Mouse (Mus musculus) heart, postnatal 14 days (tissue): Measurements from ENCODE around the gene Spata13. TPM values are rescaled to one million over a fixed set of nuclear protein-coding genes. Genes with fewer than 3 reads are reported as not detected.
A peak's percentile ranks its signal among the peaks of the same experiment; 100 is the strongest.

Experiments
- DNase-seq, 2 experiments: peaks; one replicate each; pipeline ENCODE4 v3.0.0; 2021 to 2022
- intact Hi-C: fragments of 180-260 bp; cut with DNase I; formaldehyde crosslinking; loops from one replicate; pipeline ENCODE4 v1.15.1; 2025
- long read RNA-seq, 2 experiments: library from polyadenylated mRNA; stranded (forward); transcript quantifications; one replicate each; pipeline ENCODE4 v2.0.0; 2021
- total RNA-seq, 2 experiments: library from RNA; stranded (reverse); gene quantifications; 2 replicates each; pipeline ENCODE4 v1.2.3; 2021

Spata13 gene
- total RNA-seq: 10 to 100 TPM; 24.4 to 30.0 TPM
- long read RNA-seq, experiment 1, partial matches to known transcripts: 1 of 4 reads
- long read RNA-seq, experiment 1, other reads (novel, unspliced or antisense): 3 of 4 reads
- long read RNA-seq, experiment 2, full-length matches to known transcripts: 1 of 7 reads
- long read RNA-seq, experiment 2, partial matches to known transcripts: 2 of 7 reads
- long read RNA-seq, experiment 2, other reads (novel, unspliced or antisense): 4 of 7 reads

GRCm38 (mm10) chr14:60633961-60634864 is at the start of gene Spata13:
Gene Spata13, plus strand, starts transcription at chr14:60634001.
- peak; percentile 85 for DNase-seq
- intact Hi-C loops: loop anchor here (2.0 to 5.0 kb wide), 3 partner anchors 42 to 105 kb away; no protein-coding TSS in a partner anchor

DNA sequence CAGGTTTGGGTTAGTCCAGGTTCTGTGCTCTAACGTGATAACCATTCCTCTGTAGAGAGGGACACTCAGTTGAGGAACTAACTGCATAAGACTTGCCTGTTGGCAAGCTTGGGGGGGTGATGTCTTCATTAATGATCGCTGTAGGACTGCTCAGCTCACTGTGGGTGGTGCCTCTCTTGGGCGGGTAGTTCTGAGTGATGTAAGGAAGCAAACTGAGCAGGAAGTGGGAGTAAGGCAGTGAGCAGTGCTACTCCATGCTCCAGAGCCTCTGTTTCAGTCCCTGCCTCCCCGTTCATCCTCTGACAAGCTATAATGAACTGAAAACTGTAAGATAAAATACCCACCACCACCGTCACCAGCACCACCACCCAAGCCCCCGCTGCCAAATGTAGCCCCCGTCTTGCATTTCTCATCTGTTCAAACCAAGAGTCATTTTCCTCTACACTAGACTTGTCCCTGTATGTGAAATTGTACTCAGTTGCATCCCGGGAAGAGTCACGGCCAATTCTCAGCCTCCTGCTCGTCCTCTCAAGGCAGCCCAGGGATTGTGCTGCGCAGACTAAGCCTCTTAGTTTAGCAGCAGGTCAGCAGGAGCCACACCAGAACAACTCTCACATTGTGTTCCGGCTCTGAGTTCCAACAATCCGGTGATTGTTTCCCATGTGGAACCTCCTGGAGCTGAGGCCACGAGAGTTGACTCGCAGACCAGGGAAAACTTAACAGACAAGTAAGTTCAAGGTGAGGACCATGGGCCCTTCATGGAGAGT is 46.9 kb upstream of the Spata13 start:
- peak in 1 of 2 experiments; percentile 10 for DNase-seq
- intact Hi-C loops: no loop called here

- DNase-seq: no peak
- intact Hi-C loops: loop anchor here (2.0 kb wide), 1 partner anchor 60 kb away; no protein-coding TSS in a partner anchor
Measured at GRCm38 (mm10) chr14:60589001-60589400, 44.8 kb upstream of the Spata13 start.

DNA sequence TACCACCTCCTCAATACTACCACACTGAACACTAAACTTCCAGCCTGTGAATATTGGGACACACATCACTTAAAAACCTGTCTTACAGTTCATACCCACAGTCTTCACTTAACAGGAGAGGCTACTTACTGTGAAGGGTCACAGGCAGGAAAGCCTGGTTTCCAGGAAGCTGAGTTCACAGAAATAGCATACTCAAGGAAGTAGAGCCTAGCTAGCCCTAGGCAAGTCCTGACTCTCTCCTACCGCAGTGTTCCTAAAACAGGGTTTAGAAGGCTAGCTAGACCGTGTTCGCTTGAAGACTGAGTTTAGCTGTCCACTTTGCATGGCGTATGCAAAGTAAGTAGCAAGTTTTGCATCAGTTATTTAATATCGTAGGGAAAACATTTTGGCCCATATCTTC is 41.5 kb upstream of the Spata13 start:
- intact Hi-C loops: loop anchor here (5.0 kb wide), 2 partner anchors 40 to 90 kb away; partner anchors contain the start of gene Spata13

DNA sequence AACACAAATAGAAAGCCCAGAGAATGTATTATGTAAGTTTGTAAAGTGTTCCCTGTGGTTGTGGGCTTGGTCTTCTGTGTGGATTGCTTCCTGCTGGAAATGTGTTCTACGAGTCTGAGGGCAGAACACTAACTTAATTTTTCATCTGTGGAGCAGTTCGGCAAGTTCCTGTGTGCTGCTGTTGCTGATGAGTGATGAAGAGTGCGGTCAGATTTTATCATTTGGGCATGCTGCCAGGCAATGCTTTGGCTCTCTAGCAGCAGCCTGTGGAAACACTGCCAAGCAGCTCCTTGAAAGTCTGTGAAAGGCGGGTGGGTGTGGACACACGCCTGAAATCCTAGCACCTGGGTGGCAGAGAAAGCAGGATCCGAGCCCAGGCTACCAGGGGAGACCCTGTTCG is 41.0 kb upstream of the Spata13 start:
- intact Hi-C loops: loop anchor here (5.0 kb wide), 2 partner anchors 39 to 89 kb away; partner anchors contain the start of gene Spata13
- peak; percentile 44 to 50 for DNase-seq

More for the DNA sequence above, 41.5 kb upstream of the Spata13 start:
- DNase-seq: no peak

- DNase-seq: no peak
- intact Hi-C loops: no loop called here
Measured at GRCm38 (mm10) chr14:60597571-60597970, 36.2 kb upstream of the Spata13 start.

DNA sequence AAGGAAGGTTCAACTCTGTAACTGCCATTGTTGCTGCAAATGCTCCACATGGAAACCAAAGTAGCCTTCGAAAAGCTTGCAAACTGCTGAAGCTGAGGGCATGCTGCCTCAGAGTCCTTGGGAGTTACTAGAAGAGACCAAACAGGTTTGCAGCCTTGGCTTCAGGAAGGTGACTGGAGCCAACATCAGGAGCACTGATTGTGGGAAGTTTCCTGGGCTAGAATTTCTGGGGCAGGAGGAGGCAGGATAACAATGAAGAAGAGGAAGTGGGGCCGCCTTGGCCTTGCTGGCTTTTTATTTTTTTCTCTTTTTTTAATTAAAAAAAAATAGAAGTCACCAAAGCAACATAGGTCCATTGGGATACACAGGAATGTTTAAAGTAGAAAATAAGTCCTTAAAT is 34.8 kb upstream of the Spata13 start:
- peak; percentile 23 to 27 for DNase-seq
- intact Hi-C loops: no loop called here

DNA sequence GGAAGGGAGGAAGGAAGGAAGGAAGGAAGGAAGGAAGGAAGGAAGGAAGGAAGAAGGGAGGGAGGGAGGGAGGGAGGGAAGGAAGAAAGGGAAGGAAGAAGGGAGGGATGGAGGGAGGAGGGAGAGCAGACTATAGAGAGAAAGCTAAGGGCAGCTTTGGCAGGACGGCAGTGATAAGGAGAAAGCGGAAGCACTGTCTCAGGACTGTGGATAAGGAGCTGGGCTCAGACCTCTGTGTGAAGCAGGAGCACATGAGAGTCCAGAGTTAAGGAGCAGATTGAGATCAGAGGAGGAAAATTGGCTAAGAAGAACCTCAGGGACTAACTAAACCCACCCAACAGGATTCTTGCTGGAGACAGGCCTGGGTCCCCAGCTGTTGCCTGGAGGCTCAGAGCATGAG is 28.2 kb upstream of the Spata13 start:
- intact Hi-C loops: no loop called here
- DNase-seq: no peak

- DNase-seq: peak; percentile 37 to 44
- intact Hi-C loops: no loop called here
Measured at GRCm38 (mm10) chr14:60606194-60606593, 27.6 kb upstream of the Spata13 start.

DNA sequence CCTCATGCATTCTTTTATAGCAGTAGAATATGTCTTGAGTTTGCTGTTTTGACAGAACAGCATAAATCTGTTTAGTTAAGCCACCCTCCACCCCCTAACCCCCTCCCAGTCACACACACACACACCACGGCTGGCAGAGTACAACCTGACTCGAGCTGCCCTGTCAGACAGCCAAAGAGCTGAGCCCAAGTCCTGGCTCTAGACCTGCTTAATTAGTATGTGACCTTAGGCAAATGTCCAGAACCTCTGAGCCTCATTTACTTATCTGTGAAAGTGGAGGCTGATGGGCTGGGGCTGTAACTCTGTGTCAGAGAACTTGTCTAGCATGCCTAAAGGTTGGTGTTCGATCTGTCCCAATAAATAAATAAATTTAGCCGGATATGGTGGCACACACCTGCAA is 26.1 kb upstream of the Spata13 start:
- DNase-seq: no peak
- intact Hi-C loops: no loop called here

- intact Hi-C loops: no loop called here
- no peak for DNase-seq
Measured at GRCm38 (mm10) chr14:60609160-60609559, 24.6 kb upstream of the Spata13 start.

DNA sequence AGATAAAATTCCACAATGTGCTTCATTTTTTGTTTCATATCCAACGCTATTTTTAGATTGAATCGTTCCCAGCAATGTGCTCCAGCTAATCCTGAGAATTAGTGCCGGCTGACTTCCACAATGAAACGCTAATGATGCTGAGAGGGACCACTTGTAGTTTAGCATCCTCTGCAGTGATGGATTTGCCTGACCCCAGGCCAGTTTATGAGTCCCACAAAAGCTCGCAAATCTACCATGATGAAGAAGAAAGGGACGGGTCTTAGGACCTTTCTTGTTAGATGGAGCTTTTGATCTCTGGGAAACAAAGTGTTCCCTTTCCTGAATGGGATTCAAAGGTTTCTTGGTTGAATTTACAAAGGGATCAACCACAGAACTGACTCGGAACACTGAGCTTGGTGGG is 21.1 kb upstream of the Spata13 start:
- intact Hi-C loops: no loop called here
- no peak for DNase-seq

GRCm38 (mm10) chr14:60621076-60621475 is 12.7 kb upstream of the Spata13 start:
- no peak for DNase-seq
- intact Hi-C loops: no loop called here

DNA sequence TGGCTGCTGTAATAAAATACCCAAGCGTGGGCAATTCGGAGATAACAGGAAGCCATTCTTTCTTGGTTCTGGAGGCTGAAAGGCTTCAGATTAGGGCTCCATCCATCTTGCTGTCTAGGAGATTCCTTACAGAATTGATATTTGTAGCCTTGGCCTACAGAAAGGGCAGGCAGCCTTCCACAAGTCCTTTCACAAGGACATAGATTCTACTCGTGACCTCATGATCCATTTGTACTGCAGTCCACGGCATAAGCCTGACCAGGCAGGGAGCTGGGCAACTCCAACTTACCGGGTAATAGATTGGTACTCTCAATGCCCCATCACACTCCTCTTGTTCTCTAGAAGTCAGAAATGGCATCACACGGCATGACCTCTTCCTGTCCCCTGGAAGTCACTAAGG is 8.3 kb upstream of the Spata13 start:
- intact Hi-C loops: no loop called here

DNA sequence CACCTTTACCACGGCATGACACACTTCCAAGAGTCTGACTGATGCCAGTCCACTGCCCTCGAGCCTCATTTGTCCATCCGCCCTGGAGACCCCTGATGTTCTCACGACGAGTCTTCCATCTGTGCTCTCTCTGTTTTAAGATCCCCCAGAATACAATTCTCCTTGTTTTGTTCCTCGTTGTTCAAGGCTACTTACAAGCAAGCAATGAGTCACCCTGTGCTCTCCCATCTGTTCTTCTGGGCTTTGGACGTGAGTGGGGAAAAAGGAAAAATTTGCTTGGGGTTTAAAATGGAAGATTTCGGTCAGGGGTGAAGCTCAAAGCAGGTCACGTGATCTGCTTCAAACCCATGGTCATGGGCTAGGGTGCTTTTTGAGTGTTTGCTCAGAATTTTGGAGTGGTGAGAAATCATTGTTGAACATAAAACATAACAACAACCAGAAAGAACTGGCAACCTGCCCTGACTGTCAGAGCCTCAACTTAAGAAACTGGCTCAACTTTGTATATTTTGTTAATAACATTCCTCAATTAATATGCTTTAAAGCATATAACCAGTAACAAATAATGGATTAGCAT is 3.8 kb upstream of the Spata13 start:
- intact Hi-C loops: loop anchor here (5.0 kb wide), 1 partner anchor 38 kb away; no protein-coding TSS in a partner anchor
- no peak for DNase-seq

More for the DNA sequence above, 8.3 kb upstream of the Spata13 start:
- DNase-seq: no peak

- intact Hi-C loops: loop anchor here (5.0 kb wide), 1 partner anchor 39 kb away; no protein-coding TSS in a partner anchor
- DNase-seq: no peak
Measured at GRCm38 (mm10) chr14:60630981-60631380, 2.8 kb upstream of the Spata13 start.

GRCm38 (mm10) chr14:60634877-60635771 is 1.3 kb downstream of the Spata13 start:
- DNase-seq: peak; percentile 50 to 53
- intact Hi-C loops: loop anchor here (2.0 to 5.0 kb wide), 3 partner anchors 43 to 106 kb away; no protein-coding TSS in a partner anchor

DNA sequence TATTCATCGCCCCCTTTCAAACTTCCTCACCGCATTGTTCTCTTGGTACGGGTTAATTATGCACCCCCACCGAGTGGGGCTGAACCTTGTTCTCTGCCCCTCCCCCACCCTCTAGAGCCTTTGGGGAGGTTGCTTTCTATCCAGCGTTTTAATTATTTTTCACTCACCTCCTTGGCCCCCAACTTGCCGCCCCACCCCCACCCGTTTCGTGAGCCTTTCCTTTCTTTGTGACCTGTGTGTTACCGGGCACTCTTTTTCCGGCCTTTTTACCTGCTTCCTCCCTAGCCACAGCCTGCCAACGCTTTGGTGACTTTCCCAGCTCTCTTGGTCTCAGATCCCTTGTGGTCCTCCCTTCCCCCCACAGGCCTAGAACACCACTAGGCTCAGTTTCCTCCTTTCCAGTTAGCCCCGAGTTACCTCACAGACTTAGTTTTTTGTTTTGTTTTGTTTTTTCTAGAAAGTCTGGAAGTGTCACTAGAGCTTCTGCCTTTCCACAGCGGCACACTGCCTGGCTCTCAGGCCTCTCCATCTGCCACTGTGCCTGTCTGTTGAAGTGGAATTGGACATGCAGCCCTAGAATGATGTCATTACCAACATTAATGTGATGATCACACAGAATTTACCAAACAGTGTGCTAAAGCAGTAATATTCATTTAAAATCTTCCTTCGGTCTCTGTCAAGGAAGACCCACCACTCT is 2.3 kb downstream of the Spata13 start:
- no peak for DNase-seq
- intact Hi-C loops: loop anchor here (2.0 kb wide), 2 partner anchors 47 to 107 kb away; no protein-coding TSS in a partner anchor
